Comparison of ENCODE assay signal across 1 mouse cellular context in the genomic region with DNA sequence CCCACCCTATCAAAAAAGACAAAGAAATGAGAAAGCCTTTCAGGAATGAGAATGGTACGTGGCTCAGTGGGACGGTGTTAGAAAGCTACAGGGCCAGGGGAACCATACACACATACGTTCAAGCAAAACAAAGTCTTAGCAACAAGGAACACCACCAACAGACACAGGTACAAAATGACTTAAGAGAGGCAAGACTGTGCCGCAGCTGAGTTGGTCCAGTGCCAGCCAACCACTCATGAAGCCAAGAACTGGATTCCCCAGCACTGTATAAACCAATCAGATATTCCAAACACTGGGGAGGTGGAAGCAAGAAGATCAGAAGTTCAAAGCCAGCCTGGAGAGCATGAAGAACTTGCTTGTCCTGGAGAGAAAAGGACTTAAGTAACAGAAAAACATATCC.
TF ChIP-seq lines count a peak whose summit lies in the region.

No protein-coding gene starts in this region.

TF ChIP-seq in MEL, 35 proteins besides CTCF, POLR2A, EP300 and RAD21 (continued from another document):
- TF ChIP-seq USF2 (IDR thresholded peaks at IDR 0.05; ENCODE audit: borderline replicate concordance in 1 of 2, insufficient read depth in 1 of 2, low read depth in 1 of 2, low read length in 2 of 2), result no peak
- TF ChIP-seq RCOR1 (IDR thresholded peaks at IDR 0.05; ENCODE audit: low read depth, low read length), result no peak
- no peak for TF ChIP-seq ZKSCAN1 (IDR thresholded peaks at IDR 0.05; ENCODE audit: low read depth, low read length)
- TF ChIP-seq JUND (IDR thresholded peaks at IDR 0.05; ENCODE audit: low read depth, low read length), result no peak
- TF ChIP-seq HCFC1 (IDR thresholded peaks at IDR 0.05; ENCODE audit: low read depth, low read length), result no peak
- no peak for TF ChIP-seq GATA1 (IDR thresholded peaks at IDR 0.05; ENCODE audit: low read depth, low read length)
- TF ChIP-seq ZMIZ1 (IDR thresholded peaks at IDR 0.05; ENCODE audit: low read depth, low read length), result no peak
- TF ChIP-seq MXI1 (IDR thresholded peaks at IDR 0.05; ENCODE audit: low read depth, low read length), result no peak
- TF ChIP-seq MAZ (IDR thresholded peaks at IDR 0.05; ENCODE audit: low read depth, low read length), result no peak
TF ChIP-seq in MEL: peak in this region for 0.
